Mouse (Mus musculus) cerebellum, adult 2 months (tissue): ENCODE data around the gene Apba2.

Source experiments
- CTCF ChIP-seq: fragments of 200-500 bp; IDR thresholded peaks from 2 replicates; pipeline ENCODE4 v1.5.1; 2011; ENCODE audit warnings: low read depth, mild to moderate bottlenecking, control low read depth, low read length, moderate library complexity, borderline replicate concordance; ENCODE audit not compliant: insufficient read depth
- POLR2A ChIP-seq: fragments of 200-500 bp; IDR thresholded peaks from 2 replicates; pipeline ENCODE4 v1.6.1; 2011; ENCODE audit warnings: low read length, control low read depth, borderline replicate concordance; ENCODE audit not compliant: insufficient read depth

DNA sequence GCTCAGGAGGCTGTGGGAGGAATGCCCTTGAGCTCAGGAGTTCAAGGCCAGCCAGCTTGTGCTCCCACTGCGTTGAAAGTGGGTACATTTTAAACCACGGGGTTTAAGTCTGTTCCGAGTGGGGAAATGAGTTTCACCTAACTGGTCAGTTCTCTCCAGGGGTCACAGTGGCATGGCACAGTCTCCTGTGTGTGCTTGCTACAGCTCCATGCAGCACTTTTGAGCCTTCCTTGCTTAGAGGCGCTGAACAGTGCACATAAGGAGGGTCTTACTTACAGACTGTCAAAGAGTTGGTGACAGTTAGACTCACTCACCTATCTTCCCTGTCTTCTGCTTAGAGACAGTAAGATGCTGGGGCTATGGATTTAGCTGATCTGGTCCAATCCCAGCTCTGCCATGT lies 117.8 kb downstream of the Apba2 start:
- TF ChIP-seq POLR2A (no peak), CTCF (no peak)
